In genomic region chr7:116034282-116034758, GRCm38 (mm10) we compare ENCODE assay signal across 7 mouse cellular contexts. TPM values are rescaled to one million over a fixed set of nuclear protein-coding genes. Genes with fewer than 3 reads are reported as not detected.
DNase-seq lines count a peak whose midpoint lies in the region; ATAC-seq and TF ChIP-seq lines count a peak whose summit lies in the region.

No protein-coding gene starts in this region.

- 0 out of 2 replicates have a peak, but pooled peaks have one; percentile 13 for ATAC-seq in embryonic facial prominence, embryonic 15.5 days (ENCODE audit: insufficient number of reproducible peaks, low FRiP score, low TSS enrichment, low read depth)
- peak; percentile 24 for ATAC-seq in heart, embryonic 15.5 days (replicated peaks; ENCODE audit: insufficient number of reproducible peaks, insufficient read depth, low FRiP score, low read depth)
- peak; percentile 9; the same call in 1 of the 2 replicates for ATAC-seq in kidney, postnatal 0 days (replicated peaks; ENCODE audit: low FRiP score, low read depth)
- no peak for ATAC-seq in lung, postnatal 0 days

- H3K9me3 ChIP-seq in ES-Bruce4 (replicated peaks; ENCODE audit: control insufficient read depth, insufficient read depth, low read length, poor library complexity, severe bottlenecking) = no peaks in the 10 kb centered on the region
- no peaks in the 10 kb centered on the region for H3K9me3 ChIP-seq in embryonic facial prominence, embryonic 15.5 days (replicated peaks)
- no peaks in the 10 kb centered on the region for H3K9me3 ChIP-seq in heart, embryonic 15.5 days (replicated peaks)
- H3K9me3 ChIP-seq in kidney, postnatal 0 days (replicated peaks; ENCODE audit: low read length) = no peaks in the 10 kb centered on the region
- H3K9me3 ChIP-seq in lung, postnatal 0 days (ENCODE audit: low read length) = no peaks in the 10 kb centered on the region

- H3K4me3 ChIP-seq in ES-Bruce4 (ENCODE audit: low read depth, low read length) = peak overlapping the region; percentile 43
- peak overlapping the region; percentile 57 for H3K4me3 ChIP-seq in embryonic facial prominence, embryonic 15.5 days (replicated peaks)
- H3K4me3 ChIP-seq in heart, embryonic 15.5 days = peak overlapping the region; percentile 71
- peak overlapping the region; percentile 57 for H3K4me3 ChIP-seq in kidney, postnatal 0 days (replicated peaks; ENCODE audit: low read depth, low read length)
- peak overlapping the region; percentile 47 for H3K4me3 ChIP-seq in lung, postnatal 0 days (ENCODE audit: low read depth, low read length)
- peak overlapping the region; percentile 62 for H3K4me3 ChIP-seq in small intestine, adult 2 months (ENCODE audit: low read depth, low read length)

- no peak for TF ChIP-seq CTCF in ES-Bruce4 (IDR thresholded peaks at IDR 0.05; ENCODE audit: low read depth, low read length)
- no peak for TF ChIP-seq CTCF in kidney, postnatal 0 days (IDR thresholded peaks at IDR 0.05; ENCODE audit: low read depth)
- no peak for TF ChIP-seq CTCF in lung, postnatal 0 days (IDR thresholded peaks at IDR 0.05)
- TF ChIP-seq CTCF in small intestine, adult 2 months (IDR thresholded peaks at IDR 0.05; ENCODE audit: extremely low read depth, insufficient read length, insufficient replicate concordance, low read depth, low read length) = no peak

- no peaks in the 10 kb centered on the region for H3K36me3 ChIP-seq in ES-Bruce4 (ENCODE audit: control insufficient read depth, insufficient read depth, low read length, poor library complexity, severe bottlenecking)
- no peaks in the 10 kb centered on the region for H3K36me3 ChIP-seq in embryonic facial prominence, embryonic 15.5 days
- no peaks in the 10 kb centered on the region for H3K36me3 ChIP-seq in heart, embryonic 15.5 days
- H3K36me3 ChIP-seq in kidney, postnatal 0 days (ENCODE audit: insufficient read depth, low read length) = no peaks in the 10 kb centered on the region
- H3K36me3 ChIP-seq in lung, postnatal 0 days (ENCODE audit: insufficient read depth, low read length) = no peaks in the 10 kb centered on the region
- no peaks in the 10 kb centered on the region for H3K36me3 ChIP-seq in small intestine, adult 2 months (ENCODE audit: control insufficient read depth, insufficient read depth, low read length)

- TF ChIP-seq POLR2A in ES-Bruce4 (IDR thresholded peaks at IDR 0.05; ENCODE audit: insufficient read depth, low read length) = no peak
- TF ChIP-seq POLR2A in small intestine, adult 2 months (IDR thresholded peaks at IDR 0.05; ENCODE audit: low read depth, low read length) = no peak

- H3K27me3 ChIP-seq in ES-Bruce4 (ENCODE audit: control insufficient read depth, insufficient read depth, low read length, poor library complexity, severe bottlenecking) = peaks cover 50% of the 10 kb centered on the region
- peaks cover 66% of the 10 kb centered on the region for H3K27me3 ChIP-seq in embryonic facial prominence, embryonic 15.5 days
- H3K27me3 ChIP-seq in heart, embryonic 15.5 days = peaks cover 24% of the 10 kb centered on the region
- peaks cover 35% of the 10 kb centered on the region for H3K27me3 ChIP-seq in kidney, postnatal 0 days (ENCODE audit: insufficient read depth, low read length)
- H3K27me3 ChIP-seq in lung, postnatal 0 days (replicated peaks; ENCODE audit: insufficient read depth, low read length) = peaks cover 23% of the 10 kb centered on the region
- H3K27me3 ChIP-seq in small intestine, adult 2 months (ENCODE audit: control insufficient read depth, insufficient read depth, low read length) = peaks cover 41% of the 10 kb centered on the region

- H3K4me1 ChIP-seq in ES-Bruce4 (ENCODE audit: control insufficient read depth, insufficient read depth, low read length) = peaks cover 2% of the 10 kb centered on the region
- peaks cover 48% of the 10 kb centered on the region for H3K4me1 ChIP-seq in embryonic facial prominence, embryonic 15.5 days
- peaks cover 19% of the 10 kb centered on the region for H3K4me1 ChIP-seq in heart, embryonic 15.5 days (replicated peaks)
- H3K4me1 ChIP-seq in kidney, postnatal 0 days (replicated peaks; ENCODE audit: insufficient read depth, low read length) = peaks cover 14% of the 10 kb centered on the region
- H3K4me1 ChIP-seq in lung, postnatal 0 days (ENCODE audit: insufficient read depth, low read depth, low read length) = peaks cover 11% of the 10 kb centered on the region; the same call in 1 of the 2 replicates
- H3K4me1 ChIP-seq in small intestine, adult 2 months (ENCODE audit: control insufficient read depth, insufficient read depth, insufficient read length, low read length) = peaks cover 5% of the 10 kb centered on the region; the same call in 1 of the 2 replicates

- TF ChIP-seq EP300 in ES-Bruce4 (IDR thresholded peaks at IDR 0.05; ENCODE audit: insufficient read depth, low read depth, low read length) = no peak
- TF ChIP-seq EP300 in lung, postnatal 0 days (IDR thresholded peaks at IDR 0.05) = no peak

- no peak overlapping the region for H3K27ac ChIP-seq in ES-Bruce4 (ENCODE audit: insufficient read depth, low read length)
- peak overlapping the region; percentile 86 for H3K27ac ChIP-seq in embryonic facial prominence, embryonic 15.5 days (replicated peaks)
- H3K27ac ChIP-seq in heart, embryonic 15.5 days = peak overlapping the region; percentile 96
- no peak overlapping the region for H3K27ac ChIP-seq in kidney, postnatal 0 days
- no peak overlapping the region; the same call in 1 of the 2 replicates for H3K27ac ChIP-seq in lung, postnatal 0 days (ENCODE audit: low read length)
- no peak overlapping the region for H3K27ac ChIP-seq in small intestine, adult 2 months (ENCODE audit: insufficient read depth, low read depth, low read length)

- under 1% methylated on average over 25 of the region's 25 CpGs for WGBS in embryonic facial prominence, embryonic 15.5 days
- WGBS in heart, embryonic 15.5 days = 1% methylated on average over 25 of the region's 25 CpGs
- 1% methylated on average over 25 of the region's 25 CpGs for WGBS in kidney, postnatal 0 days
- 2% methylated on average over 25 of the region's 25 CpGs for WGBS in lung, postnatal 0 days
- WGBS in small intestine, adult 2 months = under 1% methylated on average over 25 of the region's 25 CpGs

- H3K9ac ChIP-seq in ES-Bruce4 (ENCODE audit: low read depth, poor library complexity, severe bottlenecking) = peak overlapping the region; percentile 48
- peak overlapping the region; percentile 53 for H3K9ac ChIP-seq in embryonic facial prominence, embryonic 15.5 days
- H3K9ac ChIP-seq in heart, embryonic 15.5 days = peak overlapping the region; percentile 76
- peak overlapping the region; percentile 49 for H3K9ac ChIP-seq in kidney, postnatal 0 days (ENCODE audit: low read depth, low read length)
- peak overlapping the region; percentile 13; the same call in 1 of the 2 replicates for H3K9ac ChIP-seq in lung, postnatal 0 days (replicated peaks; ENCODE audit: low read depth)

- peak overlapping the region; percentile 87 for H3K4me2 ChIP-seq in embryonic facial prominence, embryonic 15.5 days (replicated peaks)
- peak overlapping the region; percentile 94 for H3K4me2 ChIP-seq in heart, embryonic 15.5 days
- peak overlapping the region; percentile 96 for H3K4me2 ChIP-seq in kidney, postnatal 0 days (ENCODE audit: low read length)
- peak overlapping the region; percentile 94 for H3K4me2 ChIP-seq in lung, postnatal 0 days (replicated peaks; ENCODE audit: low read depth, low read length)

- peak; percentile 35 for DNase-seq in CD4-positive, CD25-positive, alpha-beta regulatory T cell, adult 2 months (ENCODE audit: low read depth, low spot score)
- peak; percentile 40 for DNase-seq in kidney, postnatal 0 days (ENCODE audit: low spot score)
- peak; percentile 50 for DNase-seq in lung, postnatal 0 days (ENCODE audit: low spot score)

RNA-seq across cellular contexts. Expression of gene Sox6, which starts 4.3 kb away (rescaled TPM):
- polyA plus RNA-seq in ES-Bruce4 (2011; ENCODE audit: insufficient read depth, insufficient read length, low read depth, missing spikeins) = 0.88 and 1.4 TPM in 2 replicates
- polyA plus RNA-seq in embryonic facial prominence, embryonic 15.5 days (2015; fragmentation: Nextera tagmentation; extraction: Ambion mirVana) = 48.4 and 60.2 TPM in 2 replicates
- polyA plus RNA-seq in heart, embryonic 15.5 days (2015; fragmentation: Nextera tagmentation; extraction: Ambion mirVana) = 28.4 and 31.1 TPM in 2 replicates
- polyA plus RNA-seq in kidney, postnatal 0 days (2015; fragmentation: Nextera tagmentation; extraction: Ambion mirVana) = 24.3 and 29.3 TPM in 2 replicates
- polyA plus RNA-seq in lung, postnatal 0 days (2015; fragmentation: Nextera tagmentation; extraction: Ambion mirVana) = 6.8 and 9.4 TPM in 2 replicates
- polyA plus RNA-seq in small intestine, adult 2 months (2012; rRNA removed) = 4.2 and 17.6 TPM in 2 replicates

RNA-seq across cellular contexts. Expression of gene 1110004F10Rik, which starts 4.9 kb away (rescaled TPM):
- polyA plus RNA-seq in ES-Bruce4 (2011; ENCODE audit: insufficient read depth, insufficient read length, low read depth, missing spikeins) = 119 and 144 TPM in 2 replicates
- polyA plus RNA-seq in embryonic facial prominence, embryonic 15.5 days (2015; fragmentation: Nextera tagmentation; extraction: Ambion mirVana) = 252 and 262 TPM in 2 replicates
- 156 and 163 TPM in 2 replicates for polyA plus RNA-seq in heart, embryonic 15.5 days (2015; fragmentation: Nextera tagmentation; extraction: Ambion mirVana)
- 251 and 271 TPM in 2 replicates for polyA plus RNA-seq in kidney, postnatal 0 days (2015; fragmentation: Nextera tagmentation; extraction: Ambion mirVana)
- 149 and 158 TPM in 2 replicates for polyA plus RNA-seq in lung, postnatal 0 days (2015; fragmentation: Nextera tagmentation; extraction: Ambion mirVana)
- polyA plus RNA-seq in small intestine, adult 2 months (2012; rRNA removed) = 7.1 and 18.4 TPM in 2 replicates

RNA-seq across cellular contexts. Expression of gene Gm4353, which starts 50.1 kb away (rescaled TPM):
- 2.1 TPM in 1 of 2 replicates, not detected in the other for polyA plus RNA-seq in ES-Bruce4 (2011; ENCODE audit: insufficient read depth, insufficient read length, low read depth, missing spikeins)
- polyA plus RNA-seq in embryonic facial prominence, embryonic 15.5 days (2015; fragmentation: Nextera tagmentation; extraction: Ambion mirVana) = 0.71 and 1.7 TPM in 2 replicates
- polyA plus RNA-seq in heart, embryonic 15.5 days (2015; fragmentation: Nextera tagmentation; extraction: Ambion mirVana) = 0.46 and 0.48 TPM in 2 replicates
- polyA plus RNA-seq in kidney, postnatal 0 days (2015; fragmentation: Nextera tagmentation; extraction: Ambion mirVana) = 0.61 and 0.86 TPM in 2 replicates
- 0.10 and 0.85 TPM in 2 replicates for polyA plus RNA-seq in lung, postnatal 0 days (2015; fragmentation: Nextera tagmentation; extraction: Ambion mirVana)
- polyA plus RNA-seq in small intestine, adult 2 months (2012; rRNA removed) = 0.18 and 0.56 TPM in 2 replicates

Comparison
In these comparisons a context has a peak if more than half of its experiments do, and no peak if none do; other contexts are left out.
1. H3K27ac ChIP-seq: peak in embryonic facial prominence, embryonic 15.5 days (single experiment) and heart, embryonic 15.5 days (single experiment); none in ES-Bruce4 (single experiment), kidney, postnatal 0 days (single experiment), lung, postnatal 0 days (single experiment) and small intestine, adult 2 months (single experiment).
2. H3K9ac ChIP-seq: peak in every context shown above with its lines; median percentile 76 in heart, embryonic 15.5 days; 53 in embryonic facial prominence, embryonic 15.5 days; 49 in kidney, postnatal 0 days; 48 in ES-Bruce4; 13 in lung, postnatal 0 days.
3. Peak in every context shown above with its lines, with median percentiles within 50 percentile points of each other: DNase-seq, H3K4me3 ChIP-seq and H3K4me2 ChIP-seq.